Mouse (Mus musculus) cerebellum, postnatal 36 days (tissue): ENCODE data around the gene 1700067P10Rik.

Experiments used
- DNase-seq, 2 experiments: peaks; one replicate each; pipeline ENCODE4 v3.0.0; 2021 to 2022; ENCODE audit warnings: mixed read lengths in 2 of 2

1700067P10Rik gene

GRCm38 (mm10) chr17:48089019-48089418, at the start of gene 1700067P10Rik:
TSS of gene 1700067P10Rik (plus strand) at chr17:48089319.
- DNase-seq = no peak

DNA sequence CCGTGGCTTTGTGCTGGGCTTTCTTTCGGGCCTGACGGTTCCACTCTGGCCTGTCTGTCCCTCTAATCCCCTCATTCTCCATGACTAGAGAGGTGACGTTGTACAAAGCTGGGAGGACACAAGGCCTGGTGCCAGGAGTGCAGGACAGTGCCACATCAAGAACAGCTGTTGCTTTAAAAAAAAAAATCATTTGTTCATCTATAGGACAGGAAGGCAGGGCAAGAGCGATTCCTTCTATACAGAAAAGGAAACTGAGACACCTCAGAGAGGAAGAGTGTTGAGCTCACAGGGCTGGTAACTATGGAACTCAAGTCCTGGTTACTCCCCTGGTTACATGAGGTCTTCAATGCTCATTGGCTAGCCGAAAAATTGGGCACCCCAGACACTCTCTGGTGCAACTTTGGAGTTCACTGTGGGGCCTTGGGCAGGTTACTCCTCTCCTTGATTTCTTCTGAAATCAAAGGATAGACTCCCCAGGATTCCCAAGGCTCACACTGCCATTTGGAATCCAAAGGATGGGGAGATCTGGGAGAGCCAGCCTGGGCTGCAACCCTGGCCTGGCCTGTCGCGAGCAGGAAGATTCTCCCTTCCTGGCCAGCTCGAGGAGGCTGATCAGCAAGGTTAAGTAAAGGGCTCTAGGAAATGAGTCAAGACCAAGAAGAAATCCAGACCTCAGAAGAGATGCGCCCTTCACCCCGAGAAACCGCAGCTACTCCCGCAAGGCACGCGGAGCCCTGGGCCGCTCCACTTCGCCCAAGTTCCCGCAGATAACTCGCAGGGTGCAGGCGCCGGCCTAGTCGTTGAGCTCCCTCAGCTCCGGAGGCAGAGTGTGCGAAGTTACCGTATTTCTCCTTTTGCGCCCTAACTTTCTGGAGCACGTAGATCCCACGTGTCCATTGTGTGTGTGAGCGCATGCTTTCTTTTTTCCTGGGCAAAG, 47.5 kb upstream of the 1700067P10Rik start:
- peak; percentile 14 to 15 for DNase-seq

DNA sequence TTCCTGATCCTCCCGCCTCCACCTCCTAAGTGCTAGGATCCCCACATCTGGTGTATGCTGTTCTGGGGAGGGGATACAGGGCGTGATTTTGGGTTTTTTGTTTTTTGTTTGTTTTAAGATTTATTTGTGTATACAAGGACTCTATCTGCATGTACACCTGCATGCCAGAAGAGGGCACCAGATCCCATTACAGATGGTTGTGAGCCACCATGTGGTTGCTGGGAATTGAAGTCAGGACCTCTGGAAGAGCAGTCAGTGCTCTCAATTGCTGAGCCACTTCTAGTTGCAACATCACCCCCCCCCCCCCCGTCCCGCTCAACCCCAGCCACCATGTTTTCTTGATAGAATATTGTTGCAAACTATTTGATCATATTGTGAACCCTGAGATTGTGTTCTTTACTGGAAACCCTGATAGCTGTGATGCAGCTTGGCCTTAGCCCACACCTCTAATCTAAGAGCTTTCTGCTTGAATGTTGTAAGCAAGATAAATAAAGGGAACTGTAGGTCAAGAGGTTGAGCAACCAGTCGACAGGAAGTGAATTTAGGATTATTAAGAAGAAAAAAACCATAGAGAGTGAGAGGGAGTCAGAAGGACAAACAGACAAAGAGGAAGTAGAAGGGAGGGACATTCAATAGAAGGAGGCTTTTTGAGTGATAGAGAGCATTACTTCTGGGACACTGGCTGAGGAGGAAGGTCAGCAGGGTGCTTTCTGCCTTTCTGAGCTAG, 45.8 kb upstream of the 1700067P10Rik start:
- DNase-seq = no peak

- DNase-seq = peak; percentile 47 to 56
Measured at GRCm38 (mm10) chr17:48045631-48046030, 43.5 kb upstream of the 1700067P10Rik start.

DNA sequence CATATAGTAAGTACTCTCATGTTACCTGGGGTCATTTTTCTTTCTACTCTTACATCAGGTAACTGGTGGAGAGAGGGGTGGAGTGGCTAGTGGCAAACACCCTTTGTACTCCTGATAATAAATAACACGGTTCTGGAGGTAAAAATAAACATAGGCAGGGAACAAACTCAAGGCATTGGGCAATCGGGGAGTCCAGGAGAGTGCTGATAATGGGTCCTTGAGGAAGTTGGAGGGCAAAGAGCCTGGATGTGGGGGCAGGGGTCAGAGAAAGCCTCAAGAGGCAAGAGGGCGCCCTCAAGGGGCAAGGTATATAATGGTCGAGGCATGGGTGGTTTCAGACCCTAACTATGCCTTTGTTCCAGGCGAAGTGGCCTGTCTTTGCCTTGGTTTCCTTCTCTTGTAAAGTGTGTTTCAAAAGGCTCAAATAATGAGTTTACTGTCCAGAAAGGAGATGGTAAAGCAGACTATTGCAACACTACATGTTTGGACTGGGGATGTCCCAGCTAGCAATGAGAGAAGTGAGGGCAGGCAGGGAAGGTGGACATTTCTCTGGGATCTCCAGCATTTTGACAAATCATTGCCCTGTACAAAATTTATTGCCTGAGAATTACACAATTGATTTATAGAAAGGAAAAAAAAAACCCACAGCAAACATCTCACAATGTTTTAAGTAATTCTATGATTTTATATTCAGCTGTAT, 37.3 kb upstream of the 1700067P10Rik start:
- DNase-seq = no peak

DNA sequence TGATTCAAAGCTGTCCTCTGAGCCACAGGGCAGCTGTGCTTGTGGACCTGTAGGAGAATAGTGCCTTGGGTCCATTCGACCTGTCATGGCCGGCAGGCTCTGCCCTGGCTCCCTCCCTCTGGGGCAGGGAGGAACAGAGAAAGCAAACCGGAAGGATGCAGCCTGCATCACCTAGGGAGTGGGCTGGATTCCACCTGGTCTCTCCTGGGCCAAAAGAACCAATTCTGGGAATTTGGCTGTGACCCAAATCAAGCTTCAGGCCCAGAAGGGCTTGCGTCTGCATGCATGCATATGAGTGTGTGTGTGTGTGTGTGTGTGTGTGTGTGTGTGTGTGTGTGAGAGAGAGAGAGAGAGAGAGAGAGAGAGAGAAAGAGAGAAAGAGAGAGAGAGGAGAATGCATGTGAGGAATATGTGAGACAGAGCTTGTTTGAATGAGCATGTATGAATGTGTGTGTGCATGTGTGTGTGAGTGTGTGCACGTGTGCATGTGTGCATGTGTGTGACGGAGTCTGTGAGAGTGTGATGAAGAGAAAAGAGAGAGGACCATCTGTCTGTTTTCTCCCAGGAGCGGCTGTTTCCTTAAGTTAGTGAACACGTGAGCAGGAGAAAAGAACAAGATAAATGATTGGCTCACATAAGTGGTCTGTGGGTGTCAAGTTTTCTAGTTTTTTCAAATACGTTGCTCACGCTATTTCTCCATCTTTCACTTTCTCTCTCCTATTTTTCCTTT, 36.6 kb upstream of the 1700067P10Rik start:
- DNase-seq = no peak

DNA sequence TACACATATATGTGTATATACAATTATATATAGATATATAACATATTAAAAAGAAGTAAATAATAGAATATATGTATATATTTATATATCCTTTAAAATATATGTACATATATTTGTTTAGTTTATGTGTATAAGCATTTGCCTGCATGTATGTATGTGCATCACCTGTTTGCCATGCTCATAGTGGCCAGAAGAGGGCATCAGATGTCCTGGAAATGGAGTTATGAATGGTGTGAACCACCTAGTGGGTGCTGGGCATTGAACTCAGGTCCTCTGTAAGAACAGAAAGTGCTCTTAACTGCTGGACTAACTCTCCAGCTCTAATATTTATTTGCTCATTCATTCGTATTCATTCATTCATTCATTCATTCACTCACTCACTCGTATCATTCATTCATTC, 35.5 kb upstream of the 1700067P10Rik start:
- no peak for DNase-seq

- no peak for DNase-seq
Measured at GRCm38 (mm10) chr17:48055076-48055816, 33.9 kb upstream of the 1700067P10Rik start.

DNA sequence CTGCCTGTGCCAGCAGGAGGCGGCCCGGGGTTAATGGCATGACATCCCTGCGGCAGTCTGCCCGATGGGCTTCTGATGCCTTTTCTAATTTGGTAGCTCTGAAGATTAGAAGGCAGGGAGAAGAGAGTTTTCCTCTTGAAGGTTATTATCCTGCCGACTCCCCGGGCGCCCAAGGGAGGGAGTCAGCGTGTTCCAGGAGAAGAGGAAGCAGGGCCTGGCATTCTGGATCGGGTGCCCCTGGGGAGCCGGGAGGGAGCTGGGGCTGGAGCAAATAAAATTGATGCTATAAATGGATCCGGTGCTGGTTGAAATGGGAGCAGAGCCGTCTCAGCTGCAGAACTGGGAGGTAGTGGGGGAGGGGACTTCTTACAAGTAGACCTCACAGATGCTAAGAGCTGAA, 31.7 kb upstream of the 1700067P10Rik start:
- DNase-seq = no peak

DNA sequence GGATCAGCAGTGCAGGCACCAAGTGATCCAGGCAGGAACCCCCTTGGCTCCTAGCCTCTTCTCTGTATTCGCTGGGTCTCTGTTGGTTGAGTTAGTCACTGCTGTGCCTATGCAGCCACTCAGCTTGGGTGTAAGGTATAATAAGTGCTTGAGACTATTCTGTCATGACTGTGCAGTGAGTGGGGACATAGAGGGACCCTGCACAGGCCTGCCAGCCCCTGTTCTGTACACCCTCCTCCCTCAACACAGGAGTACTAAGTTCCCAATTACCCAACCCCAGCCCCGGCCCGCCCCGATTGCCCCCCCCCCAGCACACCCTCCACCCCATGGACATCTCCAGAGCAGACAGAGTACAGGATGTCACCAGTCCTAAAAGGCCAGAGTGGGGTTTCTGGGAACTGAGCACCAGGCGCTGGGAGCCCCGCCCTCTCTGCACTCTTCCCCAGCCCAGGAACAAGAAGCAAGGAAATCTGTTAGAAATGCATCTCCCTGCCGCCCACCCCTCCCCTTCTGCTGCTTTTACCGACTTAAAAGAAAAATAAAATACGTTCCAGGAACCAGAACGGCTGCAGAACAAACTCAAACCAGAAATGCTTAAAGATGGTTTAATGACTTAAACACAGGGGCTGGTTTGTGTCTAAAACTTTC, 24.8 kb upstream of the 1700067P10Rik start:
- DNase-seq = no peak

DNA sequence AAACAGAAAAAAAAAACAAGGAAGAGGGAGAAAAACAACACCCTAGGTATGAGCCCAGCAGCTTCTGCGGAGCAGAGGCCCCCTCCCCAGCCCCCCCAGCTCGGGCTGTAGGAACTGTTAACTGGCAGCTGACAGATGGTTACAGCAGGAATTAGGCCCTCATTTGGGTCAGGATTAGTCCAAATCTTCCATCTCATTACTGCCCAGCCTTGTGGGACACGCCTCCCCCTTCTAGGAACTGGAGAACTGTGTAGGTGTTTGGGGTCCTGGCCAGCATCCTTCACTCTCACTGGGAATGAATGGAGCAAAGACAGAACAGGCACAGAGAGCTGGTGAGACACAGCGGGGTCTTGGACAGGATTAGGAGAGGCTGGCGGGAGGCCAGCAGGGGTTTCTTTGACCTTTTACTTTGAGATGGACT, 24.0 kb upstream of the 1700067P10Rik start:
- no peak for DNase-seq

DNA sequence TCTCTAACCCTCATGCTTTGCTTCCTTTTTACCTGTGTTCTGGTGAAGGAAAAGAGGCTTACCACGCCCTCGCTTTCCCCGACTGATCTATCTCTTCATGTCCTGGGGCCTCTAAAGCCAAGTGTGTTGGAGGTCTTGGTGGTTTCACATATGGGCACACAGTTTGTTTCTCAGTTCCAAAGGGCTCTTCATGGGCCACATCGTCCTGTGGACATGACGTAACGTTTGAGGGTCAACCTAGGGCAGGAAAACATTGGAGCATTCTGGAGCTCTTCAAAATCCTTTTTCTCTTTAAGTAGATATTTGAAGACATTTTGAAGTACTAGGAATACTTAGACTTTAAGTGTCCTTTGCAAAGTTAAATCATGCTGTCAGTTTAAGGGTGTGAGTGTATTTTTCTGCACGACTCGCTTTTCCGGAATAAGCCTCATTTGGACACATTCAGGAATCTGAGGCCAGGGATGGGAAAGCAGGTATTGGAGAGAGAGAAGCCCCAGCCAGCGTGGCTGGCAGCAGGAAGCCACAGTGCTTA, 22.0 kb upstream of the 1700067P10Rik start:
- DNase-seq = no peak

DNA sequence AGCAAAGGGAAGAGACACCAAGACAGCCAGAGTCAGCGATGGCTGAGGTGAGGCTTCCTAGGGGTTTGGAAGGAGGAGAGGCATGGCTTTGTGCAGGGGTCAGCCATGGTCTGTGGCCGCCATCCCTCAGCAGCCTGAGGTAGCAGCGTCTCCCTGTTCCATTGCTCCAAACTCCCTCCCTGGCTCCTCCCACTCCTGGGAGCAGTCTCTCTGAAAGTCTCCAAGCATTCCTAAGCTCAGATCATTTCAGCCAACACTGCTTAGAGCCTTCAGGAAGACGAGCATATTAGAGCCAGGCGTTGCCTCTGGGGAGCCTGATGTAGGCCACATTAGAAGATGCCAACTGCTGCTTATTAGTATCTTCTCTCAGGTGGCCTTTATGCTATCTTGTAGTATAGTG, 21.4 kb upstream of the 1700067P10Rik start:
- no peak for DNase-seq

- no peak for DNase-seq
Measured at GRCm38 (mm10) chr17:48080626-48081025, 8.5 kb upstream of the 1700067P10Rik start.

DNA sequence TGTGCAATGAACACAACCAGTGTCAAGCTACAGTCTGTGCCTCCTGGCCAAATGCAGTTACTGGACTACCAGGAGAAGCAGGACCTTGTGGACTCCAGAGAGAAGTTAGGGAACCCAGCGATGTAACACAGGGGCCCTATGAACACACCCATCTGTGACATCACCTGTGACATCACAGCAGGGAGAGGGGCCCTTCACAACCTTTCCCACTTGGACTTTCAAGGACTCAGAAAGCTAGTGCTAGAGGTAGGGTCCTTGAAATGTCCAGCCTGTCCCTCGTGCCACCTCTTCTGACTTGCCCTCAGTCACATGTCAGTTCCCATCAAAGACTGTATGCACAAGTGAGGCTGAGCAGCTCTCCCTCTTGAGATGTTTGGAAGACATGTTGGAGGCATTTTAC, 327 bp downstream of the 1700067P10Rik start:
- no peak for DNase-seq

GRCm38 (mm10) chr17:48090305-48090704, 1.2 kb downstream of the 1700067P10Rik start:
- no peak for DNase-seq

DNA sequence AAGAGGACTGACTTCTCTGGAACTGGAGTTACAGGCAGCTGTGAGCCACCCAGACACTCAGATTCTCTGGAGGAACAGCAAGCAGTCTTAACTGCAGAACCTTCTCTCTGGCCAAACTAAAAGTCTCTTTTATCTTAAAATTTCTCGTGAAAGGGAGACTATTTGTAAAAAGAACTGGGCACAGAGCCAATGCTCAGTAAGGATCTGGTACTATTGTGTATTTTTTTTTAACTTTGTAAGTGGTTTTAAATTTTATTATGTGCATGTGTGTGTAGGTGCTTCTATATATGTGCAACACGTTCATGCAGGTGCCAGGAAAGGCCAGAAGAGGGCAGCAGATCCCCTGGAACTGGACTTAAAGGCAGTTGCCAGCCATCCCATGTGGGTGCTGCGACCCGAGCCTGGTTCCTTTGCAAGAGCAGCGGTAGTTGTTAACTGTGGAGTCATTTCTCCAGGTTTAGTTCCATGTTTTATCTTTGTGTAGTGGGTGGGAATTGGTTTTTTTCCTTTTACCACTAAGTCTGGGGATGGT, 4.2 kb downstream of the 1700067P10Rik start:
- DNase-seq = no peak

DNA sequence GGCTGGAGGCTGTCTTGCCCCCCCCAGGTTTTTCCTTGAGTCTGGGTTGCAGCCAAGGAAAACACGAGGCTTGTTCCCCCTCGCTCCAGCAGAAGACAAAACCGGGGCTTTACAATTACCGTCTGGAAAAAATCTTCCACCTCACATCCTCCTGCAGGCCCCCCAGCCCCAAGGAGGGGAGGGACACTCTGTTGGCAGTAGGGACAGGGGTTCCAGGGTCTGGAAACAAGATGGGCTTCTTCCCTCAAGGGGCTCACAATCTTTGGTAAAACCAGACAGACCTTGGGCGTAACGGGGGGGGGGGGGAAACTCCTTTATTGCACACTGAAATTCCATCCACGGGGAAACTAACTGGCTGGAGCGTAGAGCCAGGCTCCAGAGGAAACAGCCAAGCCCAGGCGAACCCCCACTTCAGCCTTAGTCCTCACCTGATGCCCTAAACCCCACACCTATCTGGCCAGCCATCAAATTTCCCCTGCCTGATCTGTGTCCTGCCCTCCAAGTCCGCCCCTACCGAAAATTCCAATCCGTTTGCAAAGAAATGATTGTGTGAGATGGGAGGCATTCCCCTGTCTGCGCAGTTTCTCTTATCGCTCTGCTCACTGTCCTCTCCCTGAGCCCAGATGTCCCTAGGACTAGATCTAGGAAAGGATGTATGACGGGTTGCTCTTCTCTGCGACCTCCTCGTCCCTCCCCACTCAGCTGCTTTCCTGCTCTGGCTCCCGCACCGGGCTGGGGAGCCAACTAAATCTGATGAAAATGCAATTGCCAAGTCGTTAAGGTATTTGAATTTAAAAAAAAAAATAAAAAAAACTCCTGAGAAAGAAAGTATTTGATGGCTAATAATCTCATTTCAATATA, 5.9 kb downstream of the 1700067P10Rik start:
- DNase-seq = no peak

DNA sequence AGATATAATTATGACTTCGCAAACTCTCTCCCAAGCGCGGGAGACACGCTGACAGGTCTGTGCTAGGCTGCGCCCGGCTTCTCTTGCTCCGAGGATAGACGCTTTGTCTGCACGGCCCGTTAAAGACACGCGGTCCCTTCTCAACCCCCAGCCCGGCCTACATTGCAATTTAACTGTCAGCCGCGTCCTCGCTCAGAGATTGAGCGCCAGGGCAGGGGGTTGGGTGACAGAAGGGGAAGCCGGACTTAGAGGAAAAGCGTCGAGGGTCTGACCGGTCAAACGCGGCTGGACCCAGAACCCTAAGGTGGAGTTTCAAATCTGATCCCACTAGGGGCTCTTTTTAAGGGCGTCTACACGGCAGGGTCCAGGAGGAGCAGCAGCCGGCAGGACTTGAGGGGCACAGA, 6.6 kb downstream of the 1700067P10Rik start:
- no peak for DNase-seq

- DNase-seq = no peak
Measured at GRCm38 (mm10) chr17:48096321-48096720, 7.2 kb downstream of the 1700067P10Rik start.
